Comparison of ENCODE assay signal across 16 mouse cellular contexts in the genomic region with DNA sequence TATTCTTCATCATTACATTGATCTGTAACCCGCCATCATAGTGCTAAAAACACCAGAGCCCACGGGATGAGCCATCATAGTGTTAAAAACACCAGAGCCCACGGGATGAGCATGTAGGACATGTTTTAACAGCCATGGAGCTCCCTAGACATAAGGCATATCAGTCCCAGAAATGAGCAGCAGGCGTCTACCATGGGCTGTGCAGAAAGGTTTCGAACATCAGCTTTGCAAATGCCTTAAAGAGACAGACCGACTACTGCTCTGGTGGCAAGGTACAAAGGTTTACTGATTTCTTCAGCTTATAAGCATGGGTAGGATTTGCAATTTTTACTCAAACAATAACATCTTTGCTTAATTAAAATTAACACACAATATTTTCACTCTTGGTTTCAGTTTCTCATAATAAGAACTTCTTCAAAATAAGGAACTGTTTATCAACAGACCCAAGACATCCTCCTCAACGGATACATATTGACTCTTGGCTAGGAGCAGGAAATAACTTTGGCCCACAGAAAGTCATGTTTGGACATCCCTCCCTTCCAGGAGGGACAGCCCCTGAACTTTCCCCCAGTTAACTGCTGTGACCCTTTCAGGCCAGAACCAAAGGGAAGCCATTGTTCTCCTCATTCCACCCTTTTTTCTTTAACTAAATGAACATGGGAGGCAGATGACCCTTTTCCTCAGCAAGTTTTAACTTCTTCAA. TPM values are rescaled to one million over a fixed set of nuclear protein-coding genes. Genes with fewer than 3 reads are reported as not detected.
A peak's percentile ranks its signal among the peaks of the same experiment; 100 is the strongest.
DNase-seq lines count a peak whose midpoint lies in the region; ATAC-seq lines count a peak whose summit lies in the region.
"Had no signal": no experiment of that assay in that cellular context is flagged by ENCODE, and none has a peak within 500 bp of the region (broad histone marks: within the 10 kb centered on the region; RNA-seq: fewer than 3 reads in every experiment).

No protein-coding gene starts in this region.

- DNase-seq in adrenal gland, postnatal 14 days, result peak; percentile 17
- no peak for DNase-seq in adrenal gland, adult 8-10 months
- peak; percentile 7 to 9 for DNase-seq in kidney, adult 8-10 months
- DNase-seq in kidney, adult 11 months, result no peak
- DNase-seq in 416B (ENCODE audit: low read depth) (peak; percentile 83), MN1 (ENCODE audit: low spot score) (no peak)
- DNase-seq: cerebellum, adult 9-10 months; embryo, embryonic 11 days; gastrocnemius, postnatal 25 days; right cerebral cortex, postnatal 14 days; thymus, postnatal 25 days had no signal

- ATAC-seq in hematopoietic stem cell, adult 5-6 weeks (replicated peaks in 1 of 2; ENCODE audit: insufficient read depth in 1 of 2, low FRiP score in 2 of 2, low TSS enrichment in 1 of 2, low read depth in 1 of 2, poor library complexity in 2 of 2, severe bottlenecking in 2 of 2), result peak; percentile 85 to 88
- no peak for ATAC-seq in erythroblast, adult 5-6 weeks (replicated peaks; ENCODE audit: low FRiP score, poor library complexity, severe bottlenecking)
- ATAC-seq: intestine, embryonic 16.5 days had no signal

RNA-seq across cellular contexts. Expression of gene Serpina3f, which starts 10.4 kb away (rescaled TPM):
- total RNA-seq in adrenal gland, postnatal 14 days (2021), result 0.67 and 2.2 TPM in 2 replicates
- under 1 TPM in 3 of 4 experiments, not detected in 1; 0.35 to 0.78 (median 0.38) TPM for total RNA-seq in adrenal gland, adult 8-10 months (2022)
- 7.3 and 9.6 TPM in 2 replicates for total RNA-seq in hematopoietic stem cell, adult 5-6 weeks (2017)
- not detected in 2 replicates for total RNA-seq in erythroblast, adult 5-6 weeks (2015; ENCODE audit: low replicate concordance)
- 0.42 TPM in 1 of 2 replicates, not detected in the other for total RNA-seq in erythroblast, adult 5-6 weeks (2017; ENCODE audit: low replicate concordance)
- total RNA-seq: gastrocnemius, postnatal 25 days; layer of hippocampus, postnatal 25 days; left cerebral cortex, postnatal 25 days had no signal

RNA-seq across cellular contexts. Expression of gene Serpina3g, which starts 11.3 kb away (rescaled TPM):
- 5.2 and 20.1 TPM in 2 replicates for total RNA-seq in adrenal gland, postnatal 14 days (2021)
- 1 to 10 TPM; 3.0 to 9.9 (median 3.8) TPM for total RNA-seq in adrenal gland, adult 8-10 months (2022)
- 197 and 202 TPM in 2 replicates for total RNA-seq in hematopoietic stem cell, adult 5-6 weeks (2017)
- total RNA-seq in erythroblast, adult 5-6 weeks (2015; ENCODE audit: low replicate concordance), result 5.6 and 7.9 TPM in 2 replicates
- total RNA-seq in erythroblast, adult 5-6 weeks (2017; ENCODE audit: low replicate concordance), result 2.6 and 6.6 TPM in 2 replicates
- total RNA-seq: gastrocnemius, postnatal 25 days; left cerebral cortex, postnatal 25 days had no signal

RNA-seq across cellular contexts. Expression of gene Serpina3i, which starts 38.2 kb away (rescaled TPM):
- total RNA-seq in adrenal gland, postnatal 14 days (2021), result 0.78 and 1.7 TPM in 2 replicates
- total RNA-seq in adrenal gland, adult 8-10 months (2022), result under 1 TPM in 2 of 4 experiments, not detected in 2; 0.24 to 0.31 TPM
- 0.10 TPM in 1 of 2 replicates, not detected in the other for total RNA-seq in hematopoietic stem cell, adult 5-6 weeks (2017)
- not detected in 2 replicates for total RNA-seq in erythroblast, adult 5-6 weeks (2015; ENCODE audit: low replicate concordance)
- not detected in 2 replicates for total RNA-seq in erythroblast, adult 5-6 weeks (2017; ENCODE audit: low replicate concordance)
- total RNA-seq: gastrocnemius, postnatal 25 days; left cerebral cortex, postnatal 25 days had no signal

Comparison
In these comparisons a context has a peak if more than half of its experiments do, and no peak if none do; other contexts are left out.
1. DNase-seq: peak in adrenal gland, postnatal 14 days (single experiment), kidney, adult 8-10 months (2 of 2) and 416B (single experiment); none in adrenal gland, adult 8-10 months (single experiment), kidney, adult 11 months (single experiment) and MN1 (single experiment).